Mouse (Mus musculus): Measurements from ENCODE around the gene Tmcc3.

Tmcc3 gene

DNA sequence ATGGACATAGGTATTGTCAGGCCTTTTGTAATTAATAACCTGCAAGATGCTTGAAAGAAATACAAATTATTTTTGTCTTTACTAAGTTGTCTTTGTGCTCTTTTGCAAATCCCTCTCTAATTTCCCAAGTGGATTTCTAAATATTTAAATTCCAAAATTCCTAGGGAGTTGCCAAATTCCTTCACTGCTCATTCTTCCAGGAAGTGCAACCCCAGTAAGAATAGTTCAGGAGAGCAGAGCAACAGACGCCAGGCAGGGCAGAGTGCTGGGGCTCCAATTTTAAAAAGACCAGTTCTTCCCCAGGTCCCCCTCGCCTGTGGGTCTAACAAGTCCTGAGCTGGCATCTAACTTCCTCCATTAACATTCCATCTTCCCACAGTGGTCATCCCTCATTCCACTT, 239.3 kb downstream of the Tmcc3 start:
- no peak for DNase-seq (ENCODE audit: low read depth)

DNA sequence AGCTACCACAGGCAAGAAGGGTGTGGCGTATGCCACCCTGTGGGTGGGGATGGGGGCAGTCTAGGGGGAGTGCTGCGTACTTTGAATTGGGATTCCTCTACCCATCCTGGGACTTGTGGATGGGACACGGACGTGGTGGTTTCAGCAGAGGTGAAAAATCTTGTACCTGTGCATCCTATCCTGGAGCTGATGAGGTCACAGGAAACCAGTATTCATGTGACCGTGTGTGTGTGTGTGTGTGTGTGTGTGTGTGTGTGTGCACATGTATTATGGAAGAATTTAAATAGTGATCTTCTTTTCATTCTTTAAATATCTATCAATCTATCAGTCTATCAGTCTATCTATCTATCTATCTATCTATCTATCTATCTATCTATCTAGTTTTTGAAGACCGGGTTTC, 239.8 kb downstream of the Tmcc3 start:
- DNase-seq (ENCODE audit: low read depth): no peak

DNA sequence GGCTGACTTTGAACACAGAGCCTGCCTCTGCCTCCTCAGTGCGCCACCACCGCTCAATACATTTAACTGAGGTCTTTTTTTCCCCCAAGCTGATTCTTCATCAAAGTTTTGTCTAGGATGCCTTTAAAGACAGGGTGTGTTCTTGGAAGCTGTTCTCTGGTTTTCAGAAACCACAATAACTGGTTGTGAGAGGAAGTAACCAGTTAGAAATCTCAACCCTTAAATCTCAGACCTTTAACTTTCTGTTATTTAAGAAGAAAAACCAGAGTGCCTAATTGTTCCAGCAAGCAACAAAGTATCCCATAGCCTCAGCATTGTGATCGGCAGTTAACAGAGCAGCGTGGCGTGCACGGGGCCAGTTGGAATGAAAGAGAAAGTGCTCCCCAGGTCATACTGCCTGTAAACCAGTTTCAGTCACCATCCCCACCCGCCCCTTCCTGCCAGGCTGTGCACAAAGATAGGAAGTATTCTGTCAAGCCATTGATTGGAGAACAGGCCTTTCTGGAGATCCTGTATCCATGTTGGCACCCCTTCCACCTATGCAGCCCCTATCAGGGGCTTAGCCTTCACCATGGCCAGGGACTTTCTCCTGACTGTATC, 240.3 kb downstream of the Tmcc3 start:
- DNase-seq (ENCODE audit: low read depth): no peak

DNA sequence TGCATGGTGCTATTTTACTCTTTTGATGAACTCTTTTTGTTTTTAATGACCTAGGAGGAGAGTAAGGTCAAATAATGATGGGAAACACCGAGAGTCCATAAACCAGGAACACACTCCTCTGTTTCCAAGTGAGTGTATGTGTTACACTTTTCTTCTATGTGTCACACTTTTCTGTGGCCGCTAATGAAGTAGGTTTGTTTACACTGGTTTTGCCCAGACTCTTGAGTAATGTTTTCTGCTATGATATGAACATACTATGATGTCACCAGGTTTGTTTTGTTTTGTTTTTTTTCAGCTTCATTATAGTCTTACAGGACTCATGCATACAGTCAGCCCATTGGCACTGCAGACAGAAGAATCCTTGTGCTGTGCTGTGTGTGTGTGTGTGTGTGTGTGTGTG, 243.6 kb downstream of the Tmcc3 start:
- no peak for DNase-seq (ENCODE audit: low read depth)

DNA sequence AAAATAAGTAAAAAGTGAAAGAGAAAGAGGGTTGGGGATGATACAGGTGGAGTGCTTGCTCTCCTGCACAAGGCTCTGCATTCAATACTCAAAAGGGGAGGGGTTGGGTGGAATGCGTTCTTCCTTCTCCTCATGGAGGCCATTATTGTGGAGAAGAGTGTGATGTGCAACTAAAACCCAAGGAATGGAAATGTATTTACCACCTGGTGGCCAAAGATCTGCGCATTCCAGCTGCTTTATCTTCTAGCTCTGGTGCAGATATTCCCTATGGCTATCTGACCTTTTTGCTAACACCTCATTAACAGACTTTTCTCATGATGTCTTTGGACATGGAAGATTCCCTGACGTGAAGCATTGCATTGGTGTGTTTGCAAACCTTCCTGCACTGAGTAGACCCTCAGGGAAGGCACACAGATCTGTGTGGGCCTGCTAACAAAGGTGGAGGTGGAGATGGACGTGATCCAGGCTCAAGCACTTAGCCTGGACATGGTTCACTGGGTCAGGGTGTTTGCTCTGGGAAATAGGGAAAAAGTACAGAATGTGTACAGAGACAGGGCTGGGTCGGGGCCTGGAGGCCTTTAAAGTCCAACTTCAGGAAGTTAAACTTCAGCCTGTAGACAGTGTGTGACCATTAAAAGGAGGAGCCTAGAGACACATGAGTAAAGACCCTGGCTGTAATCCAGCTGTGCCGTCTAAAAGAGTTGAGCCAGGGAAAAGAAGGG, 245.8 kb downstream of the Tmcc3 start:
- no peak for DNase-seq (ENCODE audit: low read depth)

DNA sequence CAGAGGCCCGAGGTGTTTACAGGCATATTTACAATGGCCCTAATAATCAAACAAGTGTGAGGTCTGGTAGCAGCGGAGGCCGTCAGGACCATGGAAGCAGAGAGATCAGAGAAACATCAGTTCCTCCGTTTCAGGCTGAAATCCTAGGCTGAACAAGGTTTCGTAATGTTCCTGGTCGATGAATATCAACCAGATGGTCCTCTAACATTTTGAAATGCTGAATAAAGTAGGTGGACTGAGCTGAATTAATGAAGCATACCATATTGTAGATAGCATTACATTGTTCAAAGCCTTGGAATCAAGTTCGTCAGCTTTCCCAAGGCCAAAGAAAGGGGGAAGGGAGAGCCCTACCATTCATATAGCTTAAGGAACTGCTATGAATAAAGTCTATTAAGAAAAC, 247.1 kb downstream of the Tmcc3 start:
- DNase-seq (ENCODE audit: low read depth): no peak

DNA sequence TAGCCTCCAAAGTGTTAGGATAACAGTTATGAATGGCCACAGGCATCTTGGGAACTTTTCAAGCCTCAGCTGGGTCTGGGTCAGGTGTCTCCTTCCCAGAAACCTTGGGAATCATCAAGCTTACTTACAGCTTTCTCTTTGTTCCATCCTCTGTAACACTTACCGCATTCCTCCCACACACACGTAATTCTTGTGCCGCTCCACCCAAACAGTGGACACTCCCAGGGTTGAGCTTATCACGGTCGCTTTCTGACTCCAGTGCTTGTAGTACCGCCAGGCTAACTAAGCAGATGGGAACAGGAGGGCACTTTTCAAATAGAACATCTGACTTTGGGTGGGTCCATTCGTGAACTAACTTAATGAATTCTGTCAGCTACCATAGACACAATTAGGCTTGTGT, 249.6 kb downstream of the Tmcc3 start:
- DNase-seq (ENCODE audit: low read depth): no peak

DNA sequence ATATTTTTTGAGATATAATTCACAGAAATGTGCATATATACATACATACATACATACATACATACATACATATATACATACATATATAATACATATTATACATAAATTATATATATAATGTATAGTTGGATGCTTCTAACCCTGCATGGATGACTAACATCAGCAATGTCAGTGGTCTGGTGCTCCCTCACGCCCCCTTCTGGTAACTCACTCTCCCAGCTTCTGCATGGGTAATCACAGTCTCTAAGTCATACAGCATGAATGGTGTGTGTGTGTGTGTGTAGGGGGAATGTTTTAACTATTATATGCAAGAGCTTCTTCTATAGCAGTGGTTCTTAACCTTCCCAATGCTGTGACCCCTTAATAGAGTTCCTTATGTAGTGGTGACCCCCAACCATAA, 250.4 kb downstream of the Tmcc3 start:
- DNase-seq (ENCODE audit: low read depth): no peak

DNA sequence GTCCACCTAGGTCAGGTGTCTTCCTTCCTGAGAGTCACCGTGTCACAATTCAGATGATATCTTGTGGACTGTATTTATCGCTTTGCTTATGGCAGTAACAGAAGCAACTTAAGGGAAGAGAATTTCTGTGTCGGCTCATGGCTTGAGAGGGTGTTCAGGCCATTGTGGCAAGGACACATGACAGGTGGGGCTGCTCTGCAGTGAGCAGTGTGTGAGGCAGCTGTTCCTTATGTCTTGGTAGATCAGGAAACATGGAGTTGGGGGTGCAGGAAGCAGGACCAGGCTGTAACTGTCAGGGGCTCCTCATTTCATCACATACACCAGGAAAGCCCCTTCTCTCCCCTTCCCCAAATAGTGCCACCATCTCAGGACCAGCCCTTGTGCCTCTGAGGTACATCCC, 251.2 kb downstream of the Tmcc3 start:
- no peak for DNase-seq (ENCODE audit: low read depth)

DNA sequence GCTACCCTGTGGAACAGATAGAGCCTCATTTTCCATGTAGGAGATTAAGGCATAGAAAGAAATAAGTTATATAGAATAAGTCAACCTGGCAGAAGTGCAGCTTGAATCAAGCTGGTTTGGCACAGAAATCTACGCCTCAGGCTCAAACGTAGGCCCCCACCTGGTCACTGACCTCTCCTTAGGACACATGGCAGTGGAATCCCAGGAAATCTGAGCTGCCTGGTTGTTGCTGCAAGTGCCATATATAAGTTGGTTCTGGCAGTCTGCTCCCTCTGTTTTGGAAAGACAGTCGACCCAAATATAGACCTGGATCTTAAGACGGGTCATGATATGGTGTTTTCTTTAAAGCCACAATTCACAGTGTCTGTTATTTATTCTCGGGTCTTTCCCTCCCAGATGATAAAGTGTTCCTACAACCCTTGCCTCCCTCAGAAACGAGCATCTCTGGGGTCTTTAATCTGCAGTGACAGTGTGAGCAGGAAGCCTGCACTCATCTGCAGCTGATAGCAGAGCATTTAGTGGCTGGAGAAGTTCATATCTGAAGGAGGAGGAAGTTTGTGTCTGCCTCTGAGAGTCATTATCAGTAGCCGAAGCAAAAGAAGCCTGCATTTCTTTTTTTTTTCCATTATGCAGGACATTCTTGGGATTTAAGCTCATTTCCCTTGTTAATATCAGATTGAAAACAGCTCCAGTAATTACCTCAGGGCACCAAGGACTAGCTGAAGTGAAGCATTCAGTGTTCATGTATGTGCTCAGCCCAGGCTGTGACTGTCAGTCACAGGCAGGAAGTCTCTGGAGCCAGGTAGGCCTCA, 253.9 kb downstream of the Tmcc3 start:
- no peak for DNase-seq (ENCODE audit: low read depth)

DNA sequence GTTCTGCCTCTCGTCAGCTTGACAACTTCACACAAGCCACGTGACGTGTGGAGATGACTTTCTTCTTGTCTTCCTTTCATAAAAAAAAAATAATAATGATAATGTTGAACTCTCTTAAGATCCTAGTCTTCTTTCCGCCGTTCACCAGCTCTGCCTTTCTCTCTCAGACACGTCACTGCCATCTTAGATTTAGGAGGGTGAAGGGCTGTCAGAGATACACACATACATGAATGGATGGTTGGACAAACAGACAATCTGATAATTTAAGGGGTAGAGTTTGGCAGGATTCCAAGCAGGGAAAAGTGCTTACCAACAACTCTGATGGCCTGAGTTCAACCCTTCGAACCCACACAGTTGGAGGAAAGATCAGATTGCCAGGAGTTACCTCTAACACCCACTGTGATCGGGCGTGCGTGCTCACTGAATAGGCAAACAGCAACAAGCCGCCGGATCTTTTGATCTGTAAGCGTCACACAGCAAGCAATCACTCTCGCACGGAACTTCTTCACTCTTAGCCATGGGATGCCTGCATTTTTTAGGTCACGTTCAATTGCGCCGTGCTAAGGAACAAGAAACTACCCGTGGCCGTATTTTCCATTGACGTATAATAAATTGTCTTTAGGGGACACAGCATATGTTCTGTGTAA, 254.6 kb downstream of the Tmcc3 start:
- no peak for DNase-seq (ENCODE audit: low read depth)

DNA sequence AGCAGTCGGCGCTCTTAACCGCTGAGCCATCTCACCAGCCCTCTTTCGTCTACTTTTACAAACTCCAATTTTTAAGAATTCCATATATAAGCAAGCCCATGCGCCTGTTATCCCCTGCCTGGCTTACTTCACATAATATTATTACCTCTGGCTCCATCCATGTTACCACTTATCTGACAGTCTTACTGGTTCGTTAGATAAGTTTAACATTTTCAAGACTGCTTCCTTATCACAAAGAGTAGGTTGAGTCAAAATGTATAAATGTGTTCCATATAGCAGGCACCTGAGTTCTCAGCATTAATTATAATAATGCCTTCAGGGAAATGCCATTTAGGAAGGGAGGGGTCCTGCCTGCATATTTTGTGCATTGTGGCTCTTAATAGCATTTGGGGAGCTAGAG, 255.5 kb downstream of the Tmcc3 start:
- DNase-seq (ENCODE audit: low read depth): no peak

DNA sequence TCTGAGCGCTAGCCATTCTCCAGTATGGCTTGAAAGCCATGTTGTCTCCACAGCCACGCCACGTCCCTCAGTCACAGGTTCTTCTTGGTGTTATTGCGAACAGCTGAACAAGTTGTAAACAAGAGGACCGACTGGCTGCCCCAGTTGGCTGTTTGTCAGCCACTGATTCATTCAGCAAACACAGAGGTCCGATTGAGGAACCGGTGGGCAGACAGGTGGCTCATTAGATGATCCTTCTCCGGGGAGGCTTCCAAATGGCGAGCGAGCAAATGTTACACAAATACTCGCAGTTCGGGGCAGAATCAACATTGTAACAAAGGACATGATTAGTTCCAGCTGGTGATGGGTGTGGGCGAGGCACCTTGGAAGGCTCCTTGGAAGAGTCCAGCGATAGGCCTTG, 256.2 kb downstream of the Tmcc3 start:
- no peak for DNase-seq (ENCODE audit: low read depth)

DNA sequence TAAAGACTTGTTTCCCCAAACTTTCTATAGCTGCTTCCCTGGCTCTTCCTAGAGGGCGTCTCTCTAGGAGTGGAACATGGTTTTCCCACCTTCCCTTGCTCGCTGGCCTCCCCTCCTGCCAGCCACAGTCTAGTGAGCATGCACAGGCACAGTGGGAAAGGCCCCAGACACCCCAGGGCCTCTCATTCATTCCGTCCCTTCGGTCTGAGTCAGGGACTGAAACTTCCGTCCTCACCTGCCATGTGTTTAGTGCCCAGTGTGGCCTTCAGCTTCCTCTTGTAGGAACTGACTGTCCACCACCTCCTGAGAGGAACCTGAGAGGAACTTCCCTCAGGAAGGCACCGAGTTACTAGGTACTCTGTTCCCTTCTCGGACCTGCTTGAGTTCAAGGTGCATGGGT, 257.1 kb downstream of the Tmcc3 start:
- DNase-seq (ENCODE audit: low read depth): no peak

DNA sequence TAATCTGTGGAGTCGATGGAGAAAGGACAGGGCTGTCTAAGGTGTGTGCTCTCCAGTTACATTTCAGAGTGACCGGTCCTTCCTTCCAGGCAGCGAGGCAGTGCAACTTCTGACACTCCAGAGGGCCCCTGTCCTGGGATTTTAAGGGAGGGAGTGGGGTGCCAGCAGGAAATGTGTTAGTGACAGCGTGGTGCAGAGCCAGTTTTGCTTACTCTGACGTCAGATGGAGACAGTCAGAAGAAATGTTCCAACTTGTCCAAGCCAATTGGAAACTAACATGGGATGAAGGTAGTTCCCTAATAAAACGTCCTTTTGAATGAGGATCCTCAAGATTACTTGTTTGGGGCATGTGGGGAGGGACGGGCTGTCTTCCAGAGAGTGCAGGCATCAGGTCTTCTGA, 258.0 kb downstream of the Tmcc3 start:
- no peak for DNase-seq (ENCODE audit: low read depth)

DNA sequence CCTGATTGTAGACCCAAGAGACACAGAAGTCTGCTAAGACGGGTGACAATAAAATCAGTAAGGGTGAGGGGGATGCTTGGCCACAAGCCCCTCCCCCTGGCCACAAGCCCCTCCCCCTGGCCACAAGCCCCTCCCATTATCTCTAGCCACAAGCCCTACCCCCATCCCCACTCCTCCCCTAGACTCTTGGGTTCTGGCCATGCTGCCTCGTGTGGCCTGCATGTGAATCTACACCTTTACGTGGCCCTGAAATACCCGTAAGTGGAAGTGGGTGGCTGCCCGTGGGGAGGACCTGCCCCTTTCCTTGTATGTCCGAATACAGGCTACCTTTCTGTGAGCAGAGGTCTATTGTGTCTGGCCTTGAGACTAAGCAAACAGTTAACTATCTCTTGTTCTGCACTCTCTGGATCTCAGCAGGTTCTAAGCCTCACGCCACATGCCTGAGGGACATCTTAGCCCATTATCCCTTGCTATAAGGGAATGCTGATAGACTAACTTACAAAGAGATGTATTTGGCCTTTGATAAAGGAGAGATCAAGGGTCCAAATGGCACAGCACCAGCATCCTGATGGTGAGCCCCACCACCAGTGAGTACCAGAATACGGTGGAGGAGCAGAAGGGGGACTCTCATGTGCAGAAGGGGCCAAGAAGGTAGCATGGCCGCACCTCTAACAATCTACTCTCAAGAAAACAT, 260.3 kb downstream of the Tmcc3 start:
- no peak for DNase-seq (ENCODE audit: low read depth)

DNA sequence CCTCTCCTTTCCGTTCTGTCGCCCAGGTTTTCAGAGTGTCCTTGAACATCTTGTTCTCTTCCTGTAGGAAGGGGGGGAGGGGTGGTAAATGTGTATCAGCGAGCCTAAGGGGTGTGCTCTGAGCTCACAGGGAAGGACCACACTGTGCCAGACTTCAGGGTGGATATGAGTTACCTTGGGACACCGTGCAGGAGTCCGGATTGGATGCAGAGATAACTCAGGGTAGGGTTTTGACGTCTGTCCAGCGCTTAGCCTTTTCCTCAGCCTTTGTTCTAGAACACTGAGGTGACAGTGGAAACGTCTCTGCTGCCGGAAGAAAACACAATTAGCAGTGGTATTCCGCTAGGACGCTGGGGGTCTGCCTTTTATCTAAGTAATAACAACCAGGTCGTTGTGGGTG, 261.0 kb downstream of the Tmcc3 start:
- DNase-seq (ENCODE audit: low read depth): no peak

DNA sequence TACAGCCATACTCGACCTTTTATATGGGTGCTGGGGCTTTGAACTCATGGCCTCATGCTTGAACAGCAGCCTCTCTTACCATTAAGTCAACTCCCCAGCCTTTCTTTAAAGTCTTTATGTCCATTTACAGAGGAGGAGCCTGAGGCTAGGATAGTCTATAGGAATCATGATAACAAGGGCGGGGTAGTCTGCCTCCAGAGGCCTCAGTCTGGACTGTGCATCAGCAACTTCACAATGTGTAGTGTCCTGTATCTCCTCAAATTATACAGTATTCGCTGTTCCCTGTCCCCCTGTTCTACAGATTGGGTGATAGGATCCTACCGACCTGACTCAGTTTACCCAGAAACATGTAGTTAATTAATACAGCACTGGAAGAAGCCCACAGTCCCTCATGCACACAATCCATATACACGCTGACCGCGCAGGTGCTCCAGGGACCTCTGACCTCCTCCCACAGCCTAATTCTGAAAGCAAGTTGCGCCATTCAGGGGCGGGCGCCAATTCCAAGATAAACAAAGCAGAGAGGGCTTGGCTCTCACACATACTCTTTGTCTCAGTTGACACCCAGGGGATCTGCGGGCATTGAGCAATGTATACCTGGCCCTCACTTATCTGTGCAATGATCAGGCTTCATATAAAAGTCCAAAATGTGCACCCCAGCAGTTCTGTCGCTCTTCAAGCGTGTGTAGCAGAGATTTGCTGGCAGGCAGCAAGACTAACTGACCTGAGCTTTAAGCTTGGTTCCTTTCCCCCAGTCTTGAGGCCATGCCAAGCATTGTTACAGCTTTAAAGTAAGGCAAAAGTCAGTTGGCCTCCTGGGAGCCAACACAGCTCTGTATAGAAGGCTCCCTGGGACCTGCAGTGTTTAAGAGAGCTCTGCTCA, 262.9 kb downstream of the Tmcc3 start:
- DNase-seq (ENCODE audit: low read depth): no peak

DNA sequence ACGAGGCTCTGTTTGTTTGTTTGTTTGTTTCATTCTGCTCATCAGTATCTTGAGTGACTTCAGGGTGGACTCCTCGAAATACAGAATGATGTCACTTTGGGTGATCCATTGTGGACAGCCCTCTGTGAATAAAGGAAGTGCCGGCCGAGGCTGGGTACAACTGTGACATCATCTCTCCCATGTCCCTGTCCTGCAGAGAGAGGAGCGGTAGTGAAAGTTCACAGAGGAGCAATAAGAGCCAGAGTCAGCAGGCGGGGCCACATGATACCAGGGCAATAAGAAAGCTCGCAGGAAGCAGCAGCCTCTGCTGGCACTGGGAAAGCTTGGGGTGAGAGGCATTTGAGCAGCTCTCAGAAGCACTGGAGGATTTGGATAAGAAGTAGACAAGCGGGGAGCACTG, 264.2 kb downstream of the Tmcc3 start:
- no peak for DNase-seq (ENCODE audit: low read depth)

DNA sequence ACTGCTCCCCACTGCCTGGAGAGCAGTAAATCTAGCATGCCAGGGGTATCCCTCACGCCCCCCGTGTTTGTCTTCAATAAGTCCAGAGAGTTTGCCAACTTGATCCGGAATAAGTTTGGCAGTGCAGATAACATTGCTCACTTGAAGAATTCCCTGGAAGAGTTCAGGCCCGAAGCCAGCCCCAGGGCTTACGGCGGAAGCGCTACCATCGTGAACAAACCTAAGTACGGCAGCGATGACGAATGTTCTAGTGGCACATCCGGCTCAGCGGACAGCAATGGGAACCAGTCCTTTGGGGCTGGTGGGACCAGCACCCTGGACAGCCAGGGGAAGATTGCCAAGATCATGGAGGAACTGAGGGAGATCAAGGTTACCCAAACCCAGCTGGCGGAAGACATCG, 267.1 kb downstream of the Tmcc3 start:
- no peak for DNase-seq (ENCODE audit: low read depth)

DNA sequence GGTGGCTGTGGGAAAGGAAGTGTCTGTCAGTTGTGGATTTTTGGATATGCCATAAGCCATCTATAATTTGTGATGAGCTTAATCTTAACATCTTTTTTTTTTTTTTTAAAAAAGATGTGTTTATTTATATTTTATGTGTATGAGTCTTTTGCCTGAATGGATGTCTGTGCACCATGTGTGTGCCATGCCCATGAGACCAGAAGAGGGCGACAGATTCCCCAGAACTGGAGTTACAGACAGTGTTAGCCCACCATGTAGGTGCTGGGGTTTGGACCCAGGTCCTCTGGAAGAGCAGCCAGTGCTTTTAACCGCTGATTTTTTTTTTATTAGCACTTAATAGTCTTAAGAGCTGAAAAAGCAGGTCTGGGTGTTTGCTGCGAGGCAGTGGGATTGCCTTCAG, 269.6 kb downstream of the Tmcc3 start:
- no peak for DNase-seq (ENCODE audit: low read depth)

Measured in c-Kit-positive CD71-positive TER-119-negative erythroid progenitor cells, embryonic 14.5 days (primary cell).